Mouse (Mus musculus) adipocyte (in vitro differentiated cells): ENCODE data around the gene Tspan18.
A peak's percentile ranks its signal among the peaks of the same experiment; 100 is the strongest.

ENCODE experiments used
- DNase-seq: peaks from one replicate; pipeline ENCODE4 v3.0.0-alpha.2; 2016; ENCODE audit warnings: low spot score

Gene Tspan18

GRCm38 (mm10) chr2:93339373-93340106 is 5.2 kb upstream of the Tspan18 start:
- peak; percentile 9 for DNase-seq

GRCm38 (mm10) chr2:93335996-93336395 is 1.7 kb upstream of the Tspan18 start:
- no peak for DNase-seq

GRCm38 (mm10) chr2:93333241-93333816 is 976 bp downstream of the Tspan18 start:
- no peak for DNase-seq

GRCm38 (mm10) chr2:93332277-93332676 is 2.0 kb downstream of the Tspan18 start:
- DNase-seq: no peak

GRCm38 (mm10) chr2:93331121-93331520 is 3.2 kb downstream of the Tspan18 start:
- DNase-seq: no peak

GRCm38 (mm10) chr2:93329120-93329519 is 5.2 kb downstream of the Tspan18 start:
- peak; percentile 61 for DNase-seq

GRCm38 (mm10) chr2:93327915-93328555 is 6.3 kb downstream of the Tspan18 start:
- peak; percentile 55 for DNase-seq

- no peak for DNase-seq
Observed at GRCm38 (mm10) chr2:93324681-93325080, 9.6 kb downstream of the Tspan18 start.

GRCm38 (mm10) chr2:93321946-93322345 is 12.4 kb downstream of the Tspan18 start:
- DNase-seq: peak; percentile 60

GRCm38 (mm10) chr2:93320267-93320666 is 14.0 kb downstream of the Tspan18 start:
- DNase-seq: no peak

- DNase-seq: peak; percentile 35
Observed at GRCm38 (mm10) chr2:93319598-93319997, 14.7 kb downstream of the Tspan18 start.

GRCm38 (mm10) chr2:93318781-93319349 is 15.4 kb downstream of the Tspan18 start:
- DNase-seq: no peak

- DNase-seq: no peak
Observed at GRCm38 (mm10) chr2:93313768-93314632, 20.3 kb downstream of the Tspan18 start.

GRCm38 (mm10) chr2:93312458-93312857 is 21.8 kb downstream of the Tspan18 start:
- DNase-seq: no peak

- DNase-seq: no peak
Observed at GRCm38 (mm10) chr2:93309724-93310413, 24.4 kb downstream of the Tspan18 start.

- no peak for DNase-seq
Observed at GRCm38 (mm10) chr2:93306898-93307297, 27.4 kb downstream of the Tspan18 start.

GRCm38 (mm10) chr2:93304273-93304634 is 30.1 kb downstream of the Tspan18 start:
- DNase-seq: no peak

GRCm38 (mm10) chr2:93303585-93304272 is 30.6 kb downstream of the Tspan18 start:
- no peak for DNase-seq

GRCm38 (mm10) chr2:93303260-93303584 is 31.1 kb downstream of the Tspan18 start:
- no peak for DNase-seq

GRCm38 (mm10) chr2:93297656-93298055 is 36.6 kb downstream of the Tspan18 start:
- DNase-seq: peak; percentile 69
